Mouse (Mus musculus) stomach, embryonic 16.5 days (tissue): ENCODE results near the gene Hoxd3. TPM values are rescaled to one million over a fixed set of nuclear protein-coding genes. Genes with fewer than 3 reads are reported as not detected.

Experiments
- ATAC-seq: fragments of 200-750 bp; cut with Nextera tagmentation; 2 replicates; pipeline ENCODE4 v1.8.0; 2017; ENCODE audit warnings: moderate number of reproducible peaks, moderate TSS enrichment; ENCODE audit not compliant: insufficient read depth, low FRiP score
- H3K27ac ChIP-seq: fragments of 300-500 bp; sonication (generic); 2 replicates; pipeline ENCODE4 v1.5.1; 2014; ENCODE audit warnings: low read length
- H3K27me3 ChIP-seq: fragments of 300-500 bp; sonication (generic); 2 replicates; pipeline ENCODE4 v1.6.1; 2014; ENCODE audit warnings: low read length, control low read depth, mixed read lengths; ENCODE audit not compliant: control insufficient read depth, insufficient read depth
- H3K36me3 ChIP-seq: fragments of 300-500 bp; sonication (generic); 2 replicates; pipeline ENCODE4 v1.6.1; 2014; ENCODE audit warnings: low read length; ENCODE audit not compliant: control insufficient read depth, insufficient read depth
- H3K4me1 ChIP-seq: fragments of 300-500 bp; sonication (generic); 2 replicates; pipeline ENCODE4 v1.6.1; 2014; ENCODE audit warnings: low read length, control low read depth, mixed read lengths; ENCODE audit not compliant: control insufficient read depth, insufficient read depth
- H3K4me2 ChIP-seq: fragments of 300-500 bp; sonication (generic); 2 replicates; pipeline ENCODE4 v1.6.1; 2014; ENCODE audit warnings: low read depth, low read length, mixed read lengths
- H3K4me3 ChIP-seq: fragments of 300-500 bp; sonication (generic); replicated peaks from 2 replicates; pipeline ENCODE4 v1.5.1; 2014; ENCODE audit warnings: mild to moderate bottlenecking, low read length
- H3K9ac ChIP-seq: fragments of 300-500 bp; sonication (generic); 2 replicates; pipeline ENCODE4 v1.6.1; 2014; ENCODE audit warnings: low read length
- H3K9me3 ChIP-seq: fragments of 300-500 bp; sonication (generic); replicated peaks from 2 replicates; pipeline ENCODE4 v1.6.1; 2016; ENCODE audit warnings: low read length, control low read depth; ENCODE audit not compliant: control insufficient read depth
- WGBS: fragments of 180-500 bp; shearing (Covaris S2); extraction: QIAGEN DNeasy Blood & Tissue Kit; methylation state at CpG from one replicate; pipeline ENCODE4 v1.1.7; 2014; 5-methylcytosine and 5-hydroxymethylcytosine counted together
- microRNA counts: library from miRNA; unstranded; fragments of <30 nt; microRNA quantifications from one replicate; lab custom pipeline; 2016
- microRNA-seq: library from miRNA; unstranded; fragments of <30 nt; microRNA quantifications from one replicate; pipeline ENCODE4, GENCODE M21; 2016
- polyA plus RNA-seq: library from polyadenylated mRNA; unstranded; fragments of >200 nt; fragmentation: Nextera tagmentation; extraction: Ambion mirVana; gene quantifications from 2 replicates; pipeline ENCODE4 v1.2.1, GENCODE M21; 2015

Hoxd3 gene
- polyA plus RNA-seq, 1 experiment from 2014 or later, result 9.2 TPM

DNA sequence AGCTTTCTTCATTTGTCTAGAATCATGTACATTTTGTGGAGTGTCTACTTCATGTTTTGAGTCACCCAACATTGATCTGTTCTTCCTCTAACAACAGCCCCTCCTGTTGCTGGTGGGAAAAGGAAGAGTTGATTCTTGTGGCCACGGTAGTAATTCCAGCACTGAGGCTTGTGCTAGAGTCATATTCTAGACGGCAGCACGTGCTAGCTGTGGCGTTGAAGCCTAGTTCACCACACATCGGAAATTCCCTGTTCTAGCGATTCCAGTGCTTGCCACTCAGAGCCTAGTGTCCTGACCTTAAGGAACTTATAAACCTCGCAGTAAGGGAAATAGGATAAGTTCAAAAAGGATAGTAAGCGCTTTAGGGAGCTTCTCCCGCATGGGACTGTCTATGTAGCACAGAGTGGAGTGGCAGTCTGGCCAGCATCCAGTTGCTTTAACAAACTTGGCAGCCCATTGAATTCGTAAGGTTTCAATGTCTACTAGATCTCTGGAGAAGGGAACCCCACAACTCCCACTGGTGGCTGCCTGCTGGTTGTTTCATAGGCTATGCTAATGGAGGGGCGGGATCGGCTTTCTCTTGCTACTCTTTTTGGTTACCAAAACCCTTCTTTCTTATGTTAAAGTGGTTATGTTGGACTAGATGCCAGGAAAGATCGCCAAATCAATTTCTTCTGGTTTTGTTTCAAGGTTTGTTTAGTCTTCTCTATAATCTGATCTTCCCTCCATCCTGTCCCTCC, 66.0 kb downstream of the Hoxd3 start:
- 69% methylated on average over 13 of the region's 13 CpGs for WGBS
- H3K27me3 ChIP-seq, result peaks cover 5% of the 10 kb centered on the region; the same call in 1 of the 2 replicates
- H3K4me2 ChIP-seq, result no peak overlapping the region
- H3K9me3 ChIP-seq, result no peaks in the 10 kb centered on the region
- no peak for ATAC-seq
- no peak overlapping the region for H3K9ac ChIP-seq
- H3K4me1 ChIP-seq, result no peaks in the 10 kb centered on the region
- no peaks in the 10 kb centered on the region for H3K36me3 ChIP-seq
- no peak overlapping the region for H3K4me3 ChIP-seq
- no peak overlapping the region for H3K27ac ChIP-seq

DNA sequence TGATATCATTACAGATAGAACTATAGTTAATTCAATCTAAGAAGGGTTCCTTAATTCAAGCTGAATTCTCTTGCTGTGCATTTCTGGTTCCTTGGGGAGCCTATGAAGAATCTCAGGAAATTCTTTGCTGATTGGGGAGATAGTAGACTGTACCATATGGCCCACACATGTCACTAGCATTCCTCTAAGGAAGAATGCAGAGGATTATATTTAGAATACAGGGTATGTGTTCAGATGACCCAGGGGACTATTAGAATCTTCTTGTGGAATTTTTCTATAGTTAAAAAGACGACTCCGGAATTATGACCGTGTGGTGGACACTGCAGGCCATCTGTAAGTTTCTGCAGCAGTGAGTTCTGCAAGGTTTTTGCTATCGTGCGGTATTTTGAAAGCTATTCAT, 69.7 kb downstream of the Hoxd3 start:
- Histone ChIP-seq H3K9ac (no peak overlapping the region), H3K27me3 (peaks cover 5% of the 10 kb centered on the region; the same call in 1 of the 2 replicates), H3K9me3 (no peaks in the 10 kb centered on the region), H3K4me1 (no peaks in the 10 kb centered on the region), H3K4me3 (no peak overlapping the region), H3K36me3 (no peaks in the 10 kb centered on the region), H3K27ac (no peak overlapping the region), H3K4me2 (no peak overlapping the region)
- ATAC-seq, result no peak
- 71% methylated on average over 5 of the region's 5 CpGs for WGBS

DNA sequence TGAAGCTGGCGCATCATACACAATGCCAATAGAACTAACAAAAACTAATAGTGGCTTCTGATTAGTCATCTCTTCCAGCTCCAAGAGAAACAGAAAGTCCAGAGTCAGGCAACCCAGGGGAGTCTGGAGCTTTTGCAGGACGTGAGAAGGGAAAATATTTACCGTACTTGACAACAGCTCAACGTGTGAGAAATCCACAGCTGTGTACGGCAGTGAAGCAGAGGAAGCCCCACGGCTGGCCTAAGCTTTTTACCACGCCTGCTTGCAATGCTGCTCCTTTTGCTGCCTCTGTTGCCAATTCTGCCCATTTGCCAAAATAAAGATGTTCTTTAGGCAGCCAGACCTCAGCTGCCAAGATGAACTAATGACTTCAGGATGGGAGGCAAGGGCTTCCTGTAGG, 83.8 kb downstream of the Hoxd3 start:
- Histone ChIP-seq H3K4me2 (no peak overlapping the region), H3K36me3 (no peaks in the 10 kb centered on the region), H3K4me1 (no peaks in the 10 kb centered on the region), H3K4me3 (no peak overlapping the region), H3K27ac (no peak overlapping the region), H3K9ac (no peak overlapping the region), H3K9me3 (no peaks in the 10 kb centered on the region), H3K27me3 (no peaks in the 10 kb centered on the region)
- WGBS, result 35% methylated on average over 7 of the region's 7 CpGs
- ATAC-seq, result no peak

MicroRNAs encoded within 50 kb of the gene (microRNA counts, 519-probe panel; counts per million panel counts)
- microRNA mmu-miR-10b (lab: Ali Mortazavi, UCI), result 2,694 counts per million, percentile 59 among the panel's probes with 10 or more counts

Small RNAs within 50 kb of the gene (microRNA-seq; reads per million reads assigned to microRNA genes)
- not detected for gene Gm44463
- 4,203 reads per million, percentile 89 among the genes with 10 or more reads in this experiment for gene Mir10b

Other genes starting within 250 kb of the Hoxd3 start
- 18.0 and 19.1 TPM in 2 replicates for gene Lnpk, start 132.5 kb upstream of the Hoxd3 start, polyA plus RNA-seq
- not detected in 2 replicates for gene Evx2, start 52.4 kb upstream of the Hoxd3 start, polyA plus RNA-seq
- 0.20 TPM in 1 of 2 replicates, not detected in the other for gene Hoxd13, start 43.6 kb upstream of the Hoxd3 start, polyA plus RNA-seq
- gene Hoxd12, start 36.9 kb upstream of the Hoxd3 start, polyA plus RNA-seq, result 0.05 and 0.11 TPM in 2 replicates
- 0.17 TPM in 1 of 2 replicates, not detected in the other for gene Hoxd11, start 32.4 kb upstream of the Hoxd3 start, polyA plus RNA-seq
- gene Hoxd10, start 20.0 kb upstream of the Hoxd3 start, polyA plus RNA-seq, result 0.21 TPM in 1 of 2 replicates, not detected in the other
- gene Hoxd9, start 14.2 kb upstream of the Hoxd3 start, polyA plus RNA-seq, result 0.41 and 0.53 TPM in 2 replicates
- gene Hoxd8, start 7.3 kb upstream of the Hoxd3 start, polyA plus RNA-seq, result 1.7 and 2.8 TPM in 2 replicates
- 0.29 and 0.39 TPM in 2 replicates for gene Hoxd4, start within 50 bp of the Hoxd3 start, polyA plus RNA-seq
- 0.10 and 0.13 TPM in 2 replicates for gene Gm28230, start 14.8 kb downstream of the Hoxd3 start, polyA plus RNA-seq
- gene Hoxd1, start 51.1 kb downstream of the Hoxd3 start, polyA plus RNA-seq, result not detected in 2 replicates
- 86.4 and 93.0 TPM in 2 replicates for gene Mtx2, start 113.9 kb downstream of the Hoxd3 start, polyA plus RNA-seq